Mouse (Mus musculus): Measurements from ENCODE around the gene Crxos. TPM values are rescaled to one million over a fixed set of nuclear protein-coding genes. Genes with fewer than 3 reads are reported as not detected.
"Not testable (repeated sequence)": the region's sequence is repeated elsewhere in the genome, so short reads cannot be mapped to it uniquely, and the experiment has no call there.

The Crxos gene
- polyA plus RNA-seq, 1 experiment, result not detected

- no peak for TF ChIP-seq EP300 (IDR thresholded peaks at IDR 0.05; ENCODE audit: insufficient read depth, low read depth, low read length)
- TF ChIP-seq POLR2A (IDR thresholded peaks at IDR 0.05; ENCODE audit: insufficient read depth, low read length), result no peak
- no peak for TF ChIP-seq CTCF (IDR thresholded peaks at IDR 0.05; ENCODE audit: low read depth, low read length)
- no peaks in the 10 kb centered on the region for H3K27me3 ChIP-seq (ENCODE audit: control insufficient read depth, insufficient read depth, low read length, poor library complexity, severe bottlenecking)
- H3K9me3 ChIP-seq (replicated peaks; ENCODE audit: control insufficient read depth, insufficient read depth, low read length, poor library complexity, severe bottlenecking), result no peaks in the 10 kb centered on the region
- H3K9ac ChIP-seq (ENCODE audit: low read depth, poor library complexity, severe bottlenecking), result no peak overlapping the region
- no peaks in the 10 kb centered on the region for H3K36me3 ChIP-seq (ENCODE audit: control insufficient read depth, insufficient read depth, low read length, poor library complexity, severe bottlenecking)
- no peak overlapping the region for H3K4me3 ChIP-seq (ENCODE audit: low read depth, low read length)
- H3K4me1 ChIP-seq (ENCODE audit: control insufficient read depth, insufficient read depth, low read length), result no peaks in the 10 kb centered on the region
- no peak overlapping the region for H3K27ac ChIP-seq (ENCODE audit: insufficient read depth, low read length)
Measured at GRCm38 (mm10) chr7:15907971-15908590, 25.7 kb downstream of the Crxos start.

GRCm38 (mm10) chr7:15910521-15910920 lies 28.1 kb downstream of the Crxos start:
- no peaks in the 10 kb centered on the region for H3K36me3 ChIP-seq (ENCODE audit: control insufficient read depth, insufficient read depth, low read length, poor library complexity, severe bottlenecking)
- no peak overlapping the region for H3K27ac ChIP-seq (ENCODE audit: insufficient read depth, low read length)
- no peak overlapping the region for H3K4me3 ChIP-seq (ENCODE audit: low read depth, low read length)
- no peak overlapping the region for H3K9ac ChIP-seq (ENCODE audit: low read depth, poor library complexity, severe bottlenecking)
- no peaks in the 10 kb centered on the region for H3K4me1 ChIP-seq (ENCODE audit: control insufficient read depth, insufficient read depth, low read length)
- no peaks in the 10 kb centered on the region for H3K9me3 ChIP-seq (replicated peaks; ENCODE audit: control insufficient read depth, insufficient read depth, low read length, poor library complexity, severe bottlenecking)
- H3K27me3 ChIP-seq (ENCODE audit: control insufficient read depth, insufficient read depth, low read length, poor library complexity, severe bottlenecking), result no peaks in the 10 kb centered on the region
- TF ChIP-seq CTCF (IDR thresholded peaks at IDR 0.05; ENCODE audit: low read depth, low read length) (no peak), EP300 (IDR thresholded peaks at IDR 0.05; ENCODE audit: insufficient read depth, low read depth, low read length) (no peak), POLR2A (IDR thresholded peaks at IDR 0.05; ENCODE audit: insufficient read depth, low read length) (no peak)

- Histone ChIP-seq H3K36me3 (ENCODE audit: control insufficient read depth, insufficient read depth, low read length, poor library complexity, severe bottlenecking) (no peaks in the 10 kb centered on the region; the same call in 1 of the 2 replicates), H3K4me1 (ENCODE audit: control insufficient read depth, insufficient read depth, low read length) (no peaks in the 10 kb centered on the region), H3K9me3 (replicated peaks; ENCODE audit: control insufficient read depth, insufficient read depth, low read length, poor library complexity, severe bottlenecking) (no peaks in the 10 kb centered on the region), H3K27ac (ENCODE audit: insufficient read depth, low read length) (no peak overlapping the region), H3K27me3 (ENCODE audit: control insufficient read depth, insufficient read depth, low read length, poor library complexity, severe bottlenecking) (no peaks in the 10 kb centered on the region), H3K4me3 (ENCODE audit: low read depth, low read length) (no peak overlapping the region), H3K9ac (ENCODE audit: low read depth, poor library complexity, severe bottlenecking) (no peak overlapping the region)
- TF ChIP-seq POLR2A (IDR thresholded peaks at IDR 0.05; ENCODE audit: insufficient read depth, low read length) (no peak), CTCF (IDR thresholded peaks at IDR 0.05; ENCODE audit: low read depth, low read length) (peak; percentile 90)
Measured at GRCm38 (mm10) chr7:15912183-15912582, 29.8 kb downstream of the Crxos start.

- Histone ChIP-seq H3K9ac (ENCODE audit: low read depth, poor library complexity, severe bottlenecking) (no peak overlapping the region), H3K27ac (ENCODE audit: insufficient read depth, low read length) (no peak overlapping the region), H3K36me3 (ENCODE audit: control insufficient read depth, insufficient read depth, low read length, poor library complexity, severe bottlenecking) (peaks cover 5% of the 10 kb centered on the region), H3K4me1 (ENCODE audit: control insufficient read depth, insufficient read depth, low read length) (no peaks in the 10 kb centered on the region), H3K4me3 (ENCODE audit: low read depth, low read length) (no peak overlapping the region), H3K27me3 (ENCODE audit: control insufficient read depth, insufficient read depth, low read length, poor library complexity, severe bottlenecking) (no peaks in the 10 kb centered on the region), H3K9me3 (replicated peaks; ENCODE audit: control insufficient read depth, insufficient read depth, low read length, poor library complexity, severe bottlenecking) (no peaks in the 10 kb centered on the region)
- TF ChIP-seq CTCF (IDR thresholded peaks at IDR 0.05; ENCODE audit: low read depth, low read length) (peak; percentile 16), POLR2A (IDR thresholded peaks at IDR 0.05; ENCODE audit: insufficient read depth, low read length) (no peak)
Measured at GRCm38 (mm10) chr7:15914252-15914651, 31.8 kb downstream of the Crxos start.

GRCm38 (mm10) chr7:15914751-15915150 lies 32.3 kb downstream of the Crxos start:
- Histone ChIP-seq H3K4me3 (ENCODE audit: low read depth, low read length) (no peak overlapping the region), H3K9ac (ENCODE audit: low read depth, poor library complexity, severe bottlenecking) (no peak overlapping the region), H3K27me3 (ENCODE audit: control insufficient read depth, insufficient read depth, low read length, poor library complexity, severe bottlenecking) (no peaks in the 10 kb centered on the region), H3K4me1 (ENCODE audit: control insufficient read depth, insufficient read depth, low read length) (no peaks in the 10 kb centered on the region), H3K9me3 (replicated peaks; ENCODE audit: control insufficient read depth, insufficient read depth, low read length, poor library complexity, severe bottlenecking) (no peaks in the 10 kb centered on the region), H3K36me3 (ENCODE audit: control insufficient read depth, insufficient read depth, low read length, poor library complexity, severe bottlenecking) (peaks cover 10% of the 10 kb centered on the region), H3K27ac (ENCODE audit: insufficient read depth, low read length) (no peak overlapping the region)
- no peak for TF ChIP-seq EP300 (IDR thresholded peaks at IDR 0.05; ENCODE audit: insufficient read depth, low read depth, low read length)
- no peak for TF ChIP-seq CTCF (IDR thresholded peaks at IDR 0.05; ENCODE audit: low read depth, low read length)
- no peak for TF ChIP-seq POLR2A (IDR thresholded peaks at IDR 0.05; ENCODE audit: insufficient read depth, low read length)

- not testable (repeated sequence) for H3K27ac ChIP-seq (ENCODE audit: insufficient read depth, low read length); H3K9me3 ChIP-seq (replicated peaks; ENCODE audit: control insufficient read depth, insufficient read depth, low read length, poor library complexity, severe bottlenecking); H3K9ac ChIP-seq (ENCODE audit: low read depth, poor library complexity, severe bottlenecking); H3K4me3 ChIP-seq (ENCODE audit: low read depth, low read length); H3K4me1 ChIP-seq (ENCODE audit: control insufficient read depth, insufficient read depth, low read length); H3K27me3 ChIP-seq (ENCODE audit: control insufficient read depth, insufficient read depth, low read length, poor library complexity, severe bottlenecking)
- peaks cover 14% of the 10 kb centered on the region for H3K36me3 ChIP-seq (ENCODE audit: control insufficient read depth, insufficient read depth, low read length, poor library complexity, severe bottlenecking)
Measured at GRCm38 (mm10) chr7:15915695-15916094, 33.3 kb downstream of the Crxos start.
